Mouse (Mus musculus): ENCODE results near the gene Atg13. TPM values are rescaled to one million over a fixed set of nuclear protein-coding genes. Genes with fewer than 3 reads are reported as not detected.

Gene Atg13
- polyA plus RNA-seq, 1 experiment from 2014 or later, result 28.3 TPM

Other genes starting within 250 kb of the Atg13 start
- gene Ckap5, start 183.8 kb downstream of the Atg13 start, polyA plus RNA-seq (2014; fragmentation: Nextera tagmentation; extraction: Ambion mirVana), result 109 and 123 TPM in 2 replicates
- gene F2, start 74.2 kb downstream of the Atg13 start, polyA plus RNA-seq (2014; fragmentation: Nextera tagmentation; extraction: Ambion mirVana), result 0.14 TPM in 1 of 2 replicates, not detected in the other
- 3.9 and 7.3 TPM in 2 replicates for gene Zfp408, start 60.8 kb downstream of the Atg13 start, polyA plus RNA-seq (2014; fragmentation: Nextera tagmentation; extraction: Ambion mirVana)
- 73.7 and 83.2 TPM in 2 replicates for gene Arhgap1, start 60.7 kb downstream of the Atg13 start, polyA plus RNA-seq (2014; fragmentation: Nextera tagmentation; extraction: Ambion mirVana)
- 18.6 and 22.2 TPM in 2 replicates for gene Harbi1, start 276 bp upstream of the Atg13 start, polyA plus RNA-seq (2014; fragmentation: Nextera tagmentation; extraction: Ambion mirVana)
- 16.8 and 18.3 TPM in 2 replicates for gene Ambra1, start 19.6 kb upstream of the Atg13 start, polyA plus RNA-seq (2014; fragmentation: Nextera tagmentation; extraction: Ambion mirVana)
- 0.20 and 0.34 TPM in 2 replicates for gene Chrm4, start 216.7 kb upstream of the Atg13 start, polyA plus RNA-seq (2014; fragmentation: Nextera tagmentation; extraction: Ambion mirVana)
- gene Mdk, start 221.7 kb upstream of the Atg13 start, polyA plus RNA-seq (2014; fragmentation: Nextera tagmentation; extraction: Ambion mirVana), result 1,845 and 1,892 TPM in 2 replicates
- gene Gm9821, start 235.1 kb upstream of the Atg13 start, polyA plus RNA-seq (2014; fragmentation: Nextera tagmentation; extraction: Ambion mirVana), result 0.28 TPM in 1 of 2 replicates, not detected in the other

Measured in embryonic facial prominence, embryonic 11.5 days (tissue).